Mouse (Mus musculus) retina, adult 2 months (tissue): ENCODE results near the gene Nme6.

Source experiments
- DNase-seq: peaks from one replicate; pipeline ENCODE4 v3.0.0-alpha.2; 2012; ENCODE audit warnings: low read depth, low spot score

The Nme6 gene

GRCm38 (mm10) chr9:109870983-109871572 is 38.5 kb downstream of the Nme6 start:
- DNase-seq = no peak

DNA sequence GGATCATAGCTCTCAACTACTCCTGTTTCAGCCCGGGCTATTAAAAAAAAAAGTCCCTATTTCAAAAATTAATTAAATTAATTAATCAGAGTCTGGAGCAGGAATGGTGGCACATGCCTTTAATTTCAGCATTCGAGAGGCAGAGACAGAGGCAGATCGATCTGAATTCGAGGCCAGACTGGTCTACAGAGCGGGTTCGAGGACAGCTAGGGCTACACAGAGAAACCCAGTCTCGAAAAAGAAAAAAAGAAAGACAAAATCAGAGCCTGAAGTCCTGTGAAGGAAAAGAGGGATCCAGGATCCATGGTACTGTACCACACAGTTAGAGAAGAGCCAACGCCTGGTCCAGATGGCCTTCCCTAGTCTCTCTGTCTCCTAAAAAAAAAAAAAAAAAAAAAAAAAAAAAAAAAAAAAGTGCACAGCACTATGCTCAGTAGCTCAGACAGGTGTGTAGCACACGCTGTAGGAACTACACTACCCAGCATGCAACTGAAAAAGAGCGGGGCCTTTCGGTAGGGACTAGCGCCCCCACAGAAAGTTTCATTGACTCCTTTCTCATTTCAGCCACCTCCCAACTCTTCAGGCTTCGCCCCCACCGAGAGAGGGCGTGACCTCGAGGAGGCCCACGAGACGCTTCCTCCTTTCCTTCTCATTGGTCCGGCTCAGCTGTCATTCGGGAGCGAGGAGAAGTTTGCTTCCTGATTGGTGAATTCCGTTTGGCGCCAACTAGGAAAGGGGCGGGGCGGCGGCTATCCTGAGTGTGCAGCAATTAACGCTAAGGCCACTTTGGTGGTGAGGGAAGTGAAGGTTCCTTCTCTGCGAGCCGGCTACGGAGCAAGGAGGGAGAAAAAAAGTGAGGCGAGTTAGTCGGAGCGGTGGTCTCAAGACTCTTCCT is 42.5 kb downstream of the Nme6 start, which contains the start of gene Cdc25a:
Gene Cdc25a, plus strand, starts transcription at position 783 of the 895 bp plus-strand sequence.
- DNase-seq = peak; percentile 82

GRCm38 (mm10) chr9:109875695-109876601 is 43.4 kb downstream of the Nme6 start:
- no peak for DNase-seq

DNA sequence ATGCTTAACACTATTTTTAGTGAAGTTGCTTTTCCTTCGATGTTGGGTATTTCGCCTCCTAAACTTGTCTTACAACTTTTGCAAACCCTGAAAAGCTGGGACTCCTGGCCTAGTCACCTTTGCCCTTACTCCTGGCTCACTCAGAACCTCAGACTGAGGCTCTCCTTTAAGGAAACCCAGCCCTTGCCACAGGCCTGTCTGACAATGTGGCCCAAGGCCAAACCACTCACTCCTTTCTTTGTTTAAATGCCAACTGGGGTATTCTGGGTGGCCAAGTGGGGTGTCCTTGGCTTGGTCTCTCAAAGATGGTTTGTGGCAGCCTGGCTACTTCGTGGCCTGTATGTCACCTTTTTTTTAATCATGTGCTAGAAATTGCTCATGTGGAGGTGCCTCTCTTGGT is 44.2 kb downstream of the Nme6 start:
- no peak for DNase-seq

GRCm38 (mm10) chr9:109877666-109878065 is 45.1 kb downstream of the Nme6 start:
- DNase-seq = no peak

DNA sequence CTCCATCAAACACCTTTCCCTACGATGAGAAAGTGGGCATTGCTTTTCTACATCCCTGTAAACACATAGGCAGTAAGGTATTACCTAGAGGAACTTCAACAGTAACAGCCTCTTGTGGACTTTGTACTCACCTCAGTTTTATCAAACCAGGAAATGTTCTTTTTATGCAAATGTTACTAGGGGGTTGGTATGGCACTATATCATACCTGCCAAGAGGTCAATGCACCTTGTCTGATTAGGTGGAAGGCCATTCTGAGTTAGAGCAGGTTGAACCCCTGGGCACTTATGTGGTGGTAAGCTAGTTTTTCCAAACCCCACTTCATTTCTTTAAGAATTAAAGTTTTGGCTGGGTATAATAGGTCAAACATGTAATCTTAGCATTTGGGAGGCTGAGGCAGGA is 46.8 kb downstream of the Nme6 start:
- DNase-seq = no peak

- DNase-seq = no peak
Observed at GRCm38 (mm10) chr9:109886259-109886658, 53.7 kb downstream of the Nme6 start.

DNA sequence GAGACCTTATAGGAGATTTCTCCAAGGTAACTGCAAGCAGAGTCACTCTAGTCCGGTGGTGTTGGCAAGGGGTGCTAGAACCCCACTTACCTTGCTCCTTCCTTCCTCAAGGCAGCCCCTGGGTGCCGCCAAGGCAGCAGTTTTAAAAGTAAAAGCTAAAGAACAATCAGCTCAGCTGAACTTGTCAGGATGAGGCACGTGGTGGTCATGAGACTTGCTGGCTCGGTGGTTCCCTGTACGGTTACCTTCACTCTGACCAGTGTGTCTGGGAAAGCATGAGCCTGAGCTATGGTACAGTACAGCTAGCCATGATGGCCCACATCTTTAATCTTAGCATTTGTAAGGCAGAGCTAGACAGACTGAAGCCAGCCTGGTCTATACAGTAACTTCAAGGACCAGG is 54.8 kb downstream of the Nme6 start:
- no peak for DNase-seq

DNA sequence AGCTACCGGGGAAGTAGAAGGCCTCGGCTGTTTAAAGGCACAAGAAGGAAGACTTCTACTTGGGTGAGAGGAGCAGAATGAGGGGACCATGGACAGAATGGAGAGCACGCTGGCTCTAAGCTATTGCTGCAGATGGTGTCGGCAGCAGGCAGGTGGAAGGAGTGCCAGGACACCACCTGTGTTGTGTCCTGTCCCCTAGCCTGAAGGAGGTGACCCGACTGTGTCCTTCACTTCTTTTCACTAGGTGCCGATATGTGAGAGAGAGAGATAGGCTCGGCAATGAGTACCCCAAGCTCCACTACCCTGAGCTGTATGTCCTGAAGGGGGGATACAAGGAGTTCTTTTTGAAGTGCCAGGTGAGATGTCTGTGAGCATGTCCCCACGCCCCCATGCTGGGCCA is 59.0 kb downstream of the Nme6 start:
- DNase-seq = no peak
